Mouse (Mus musculus): Measurements from ENCODE around the gene Mvd.

- TF ChIP-seq POLR2A (IDR thresholded peaks at IDR 0.05; ENCODE audit: borderline replicate concordance, extremely low read depth, low read depth, low read length) (no peak), CTCF (IDR thresholded peaks at IDR 0.05; ENCODE audit: insufficient read depth, low read length) (no peak)
Observed at GRCm38 (mm10) chr8:122464985-122465384, 21.8 kb upstream of the Mvd start.
